Mouse (Mus musculus): ENCODE data around the gene Gsdmc3. TPM values are rescaled to one million over a fixed set of nuclear protein-coding genes. Genes with fewer than 3 reads are reported as not detected.
A peak's percentile ranks its signal among the peaks of the same experiment; 100 is the strongest.
"Not testable (repeated sequence)": the region's sequence is repeated elsewhere in the genome, so short reads cannot be mapped to it uniquely, and the experiment has no call there.

Gene Gsdmc3
- polyA plus RNA-seq (2012; rRNA removed): not detected in 2 replicates

DNA sequence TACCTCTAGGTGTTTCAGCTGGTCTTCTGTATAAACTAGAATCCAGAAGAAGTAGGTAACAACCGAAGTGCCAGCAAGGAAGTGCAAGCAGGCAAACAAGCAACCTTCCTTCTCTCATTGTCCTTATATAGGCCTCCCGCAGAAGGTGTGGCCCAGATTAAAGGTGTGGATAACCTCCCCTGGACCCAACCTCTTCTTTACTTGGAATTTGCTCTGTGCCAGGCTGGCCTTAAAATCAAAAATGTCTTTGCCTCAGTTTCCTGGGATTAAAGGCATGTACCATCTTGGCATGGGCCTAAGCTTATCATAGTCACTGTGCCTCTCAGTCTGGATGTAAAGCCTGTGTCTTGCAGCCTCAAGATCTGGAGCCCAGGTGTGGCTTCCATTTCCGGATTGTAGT lies at the start of gene Gsdmc3:
Gene Gsdmc3 (minus strand): TSS at position 101 of the 400 bp plus-strand sequence.
- WGBS: 91% methylated on average over 1 of the region's 3 CpGs
- not testable (repeated sequence) for H3K4me3 ChIP-seq (replicated peaks; ENCODE audit: insufficient read depth, low read depth, low read length); H3K27me3 ChIP-seq (ENCODE audit: control insufficient read depth, insufficient read depth, low read length); H3K4me1 ChIP-seq (ENCODE audit: control insufficient read depth, insufficient read depth, low read length); DNase-seq; H3K27ac ChIP-seq (ENCODE audit: insufficient read depth, low read length)

DNA sequence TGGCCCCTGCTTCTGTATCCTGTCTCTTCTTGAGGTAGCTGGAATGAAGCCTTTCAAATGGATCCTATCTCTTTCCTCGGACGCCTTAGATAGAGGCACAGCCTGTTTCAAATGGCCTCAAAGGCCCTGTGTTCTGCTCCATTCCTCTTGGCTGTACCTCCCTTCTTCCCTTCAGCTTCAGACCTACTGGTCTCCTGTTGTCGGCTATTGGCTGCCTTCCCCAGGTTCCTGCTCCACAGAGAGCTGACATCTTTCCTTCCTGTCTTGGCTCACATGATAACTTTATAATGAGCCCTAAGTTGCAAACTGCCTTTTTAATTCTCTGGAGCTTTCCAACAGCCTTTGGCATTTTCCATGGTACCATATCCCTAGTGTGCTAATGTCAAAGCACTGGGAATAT lies 47.8 kb upstream of the Gsdmc3 start:
- Histone ChIP-seq H3K27ac (ENCODE audit: insufficient read depth, low read length) (no peak overlapping the region), H3K4me3 (replicated peaks; ENCODE audit: insufficient read depth, low read depth, low read length) (no peak overlapping the region), H3K4me1 (ENCODE audit: control insufficient read depth, insufficient read depth, low read length) (no peaks in the 10 kb centered on the region), H3K27me3 (ENCODE audit: control insufficient read depth, insufficient read depth, low read length) (no peaks in the 10 kb centered on the region)
- DNase-seq: peak; percentile 21 to 51
- no peak for TF ChIP-seq CTCF (IDR thresholded peaks at IDR 0.05; ENCODE audit: borderline replicate concordance, insufficient read depth, low read depth, low read length)
- WGBS: 26% methylated on average over 3 of the region's 3 CpGs

GRCm38 (mm10) chr15:63924484-63924883 lies 46.1 kb upstream of the Gsdmc3 start:
- 71% methylated on average over 1 of the region's 1 CpGs for WGBS
- H3K27ac ChIP-seq (ENCODE audit: insufficient read depth, low read length): no peak overlapping the region
- no peaks in the 10 kb centered on the region for H3K4me1 ChIP-seq (ENCODE audit: control insufficient read depth, insufficient read depth, low read length)
- no peak for TF ChIP-seq POLR2A (IDR thresholded peaks at IDR 0.05; ENCODE audit: borderline replicate concordance, insufficient read depth, low read length)
- H3K4me3 ChIP-seq (replicated peaks; ENCODE audit: insufficient read depth, low read depth, low read length): no peak overlapping the region
- H3K27me3 ChIP-seq (ENCODE audit: control insufficient read depth, insufficient read depth, low read length): no peaks in the 10 kb centered on the region
- no peak for DNase-seq

- not testable (repeated sequence) for H3K27me3 ChIP-seq (ENCODE audit: control insufficient read depth, insufficient read depth, low read length)
- WGBS: 83% methylated on average over 3 of the region's 5 CpGs
Measured at GRCm38 (mm10) chr15:63921618-63922017, 43.3 kb upstream of the Gsdmc3 start.

DNA sequence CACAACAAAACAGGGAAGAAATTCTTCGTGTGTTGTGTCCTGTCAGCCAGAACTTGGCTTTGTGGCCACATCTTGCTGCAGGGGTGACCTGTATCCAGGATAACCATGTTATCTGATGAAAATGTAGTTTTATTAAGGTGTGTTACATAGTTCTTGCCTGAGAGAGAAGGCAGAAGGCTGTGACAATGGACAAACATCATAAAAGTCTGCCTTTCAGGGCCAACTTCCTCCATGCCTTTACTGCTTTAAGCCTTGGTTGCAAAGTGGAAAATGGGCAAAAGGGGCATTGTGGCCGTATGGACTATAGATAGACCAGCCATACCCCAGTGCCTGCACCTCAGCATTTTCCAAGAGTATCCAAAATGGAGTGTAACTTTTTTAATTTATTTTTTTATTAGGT lies 41.4 kb upstream of the Gsdmc3 start:
- not testable (repeated sequence) for H3K27ac ChIP-seq (ENCODE audit: insufficient read depth, low read length); H3K27me3 ChIP-seq (ENCODE audit: control insufficient read depth, insufficient read depth, low read length); DNase-seq; H3K4me3 ChIP-seq (replicated peaks; ENCODE audit: insufficient read depth, low read depth, low read length); H3K4me1 ChIP-seq (ENCODE audit: control insufficient read depth, insufficient read depth, low read length)
- WGBS: 76% methylated on average over 2 of the region's 2 CpGs

More at GRCm38 (mm10) chr15:63921618-63922017, 43.3 kb upstream of the Gsdmc3 start:
- not testable (repeated sequence) for H3K4me1 ChIP-seq (ENCODE audit: control insufficient read depth, insufficient read depth, low read length); H3K27ac ChIP-seq (ENCODE audit: insufficient read depth, low read length); DNase-seq; H3K4me3 ChIP-seq (replicated peaks; ENCODE audit: insufficient read depth, low read depth, low read length)

DNA sequence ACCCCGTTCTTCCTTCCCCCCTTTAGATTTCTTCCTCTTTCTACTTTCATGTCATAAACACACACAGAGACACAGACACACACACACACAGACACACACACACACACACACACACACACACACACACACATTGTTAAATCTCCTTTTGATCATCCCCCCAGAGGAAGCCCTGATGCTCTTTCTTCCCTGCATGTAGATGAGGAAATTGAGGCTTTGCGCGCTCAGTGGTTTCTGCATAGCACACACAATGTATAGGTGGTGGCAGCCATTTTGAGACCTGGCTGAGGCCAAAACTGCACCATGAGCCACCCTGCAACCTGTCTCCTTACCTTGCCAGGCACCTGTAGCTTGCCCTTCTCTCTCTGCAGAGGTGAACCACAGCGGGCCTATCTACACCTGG lies 38.2 kb upstream of the Gsdmc3 start:
- 86% methylated on average over 4 of the region's 4 CpGs for WGBS
- not testable (repeated sequence) for H3K27ac ChIP-seq (ENCODE audit: insufficient read depth, low read length); H3K4me1 ChIP-seq (ENCODE audit: control insufficient read depth, insufficient read depth, low read length); H3K4me3 ChIP-seq (replicated peaks; ENCODE audit: insufficient read depth, low read depth, low read length); DNase-seq; H3K27me3 ChIP-seq (ENCODE audit: control insufficient read depth, insufficient read depth, low read length)

GRCm38 (mm10) chr15:63912197-63912596 lies 33.8 kb upstream of the Gsdmc3 start, which contains the start of gene Gsdmc4:
Gene Gsdmc4 (minus strand): TSS chr15:63912297.
- not testable (repeated sequence) for H3K4me1 ChIP-seq (ENCODE audit: control insufficient read depth, insufficient read depth, low read length); H3K27ac ChIP-seq (ENCODE audit: insufficient read depth, low read length); H3K27me3 ChIP-seq (ENCODE audit: control insufficient read depth, insufficient read depth, low read length); H3K4me3 ChIP-seq (replicated peaks; ENCODE audit: insufficient read depth, low read depth, low read length); DNase-seq
- 96% methylated on average over 2 of the region's 2 CpGs for WGBS

DNA sequence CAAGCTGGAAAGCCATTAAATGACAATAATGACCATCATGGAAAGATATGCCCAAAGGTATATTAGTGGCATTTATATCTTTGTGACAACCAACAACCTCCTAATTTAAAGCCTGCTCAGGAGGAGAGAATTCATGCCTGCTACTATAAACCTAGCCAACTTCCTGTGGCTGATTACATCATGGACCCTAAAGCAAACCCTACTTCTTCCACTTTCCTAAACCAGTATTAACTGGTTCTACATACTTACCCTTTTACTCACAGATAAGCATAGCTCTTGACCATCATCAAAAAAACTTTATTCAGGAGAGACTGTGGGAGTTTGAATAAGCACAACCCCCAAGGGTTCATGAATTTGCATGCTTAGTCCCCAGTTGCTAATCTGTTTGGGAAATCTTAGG lies 31.5 kb upstream of the Gsdmc3 start:
- H3K27ac ChIP-seq (ENCODE audit: insufficient read depth, low read length); H3K27me3 ChIP-seq (ENCODE audit: control insufficient read depth, insufficient read depth, low read length); H3K4me1 ChIP-seq (ENCODE audit: control insufficient read depth, insufficient read depth, low read length); DNase-seq; H3K4me3 ChIP-seq (replicated peaks; ENCODE audit: insufficient read depth, low read depth, low read length): not testable (repeated sequence)

DNA sequence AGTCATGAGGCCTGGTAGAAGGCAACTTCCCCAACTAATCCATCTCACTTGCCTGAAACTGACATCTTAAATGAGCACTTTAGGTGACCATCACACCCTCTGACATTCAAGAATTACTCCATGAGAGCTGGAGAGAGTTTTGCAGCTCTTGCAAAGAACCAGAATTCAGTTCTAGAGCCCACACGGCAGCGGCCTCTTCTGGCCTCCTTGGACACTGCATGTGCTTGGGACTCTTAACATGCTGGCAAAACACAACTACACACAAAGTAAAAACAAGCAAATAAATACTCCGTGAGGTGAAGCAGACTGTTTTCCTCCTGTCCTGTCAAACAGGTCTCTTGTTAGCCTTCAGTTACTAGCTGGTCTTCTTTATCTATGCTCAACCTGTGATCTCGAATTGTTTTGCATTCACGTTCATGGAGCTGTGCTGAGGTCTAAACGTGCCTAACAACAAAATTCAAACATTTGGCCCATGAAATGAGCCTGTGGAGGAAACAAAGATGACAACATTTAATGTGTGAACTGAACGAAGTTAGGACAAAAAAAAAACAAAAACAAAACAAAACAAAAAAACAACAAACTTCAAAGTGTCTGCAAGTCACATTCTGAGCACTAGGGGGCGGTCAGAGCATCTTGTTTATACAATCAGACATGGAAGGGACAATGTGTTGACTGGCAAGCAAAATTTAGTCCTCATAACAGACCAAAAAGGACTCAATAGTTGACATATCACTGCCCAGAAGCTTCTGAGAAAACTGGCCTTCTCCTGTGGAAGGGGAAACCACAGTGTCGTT lies 17.4 kb upstream of the Gsdmc3 start:
- DNase-seq: peak; percentile 12 to 37
- 34% methylated on average over 9 of the region's 9 CpGs for WGBS
- not testable (repeated sequence) for H3K27me3 ChIP-seq (ENCODE audit: control insufficient read depth, insufficient read depth, low read length); H3K4me3 ChIP-seq (replicated peaks; ENCODE audit: insufficient read depth, low read depth, low read length); H3K27ac ChIP-seq (ENCODE audit: insufficient read depth, low read length); H3K4me1 ChIP-seq (ENCODE audit: control insufficient read depth, insufficient read depth, low read length)
- TF ChIP-seq CTCF (IDR thresholded peaks at IDR 0.05; ENCODE audit: borderline replicate concordance, insufficient read depth, low read depth, low read length): peak; percentile 59

DNA sequence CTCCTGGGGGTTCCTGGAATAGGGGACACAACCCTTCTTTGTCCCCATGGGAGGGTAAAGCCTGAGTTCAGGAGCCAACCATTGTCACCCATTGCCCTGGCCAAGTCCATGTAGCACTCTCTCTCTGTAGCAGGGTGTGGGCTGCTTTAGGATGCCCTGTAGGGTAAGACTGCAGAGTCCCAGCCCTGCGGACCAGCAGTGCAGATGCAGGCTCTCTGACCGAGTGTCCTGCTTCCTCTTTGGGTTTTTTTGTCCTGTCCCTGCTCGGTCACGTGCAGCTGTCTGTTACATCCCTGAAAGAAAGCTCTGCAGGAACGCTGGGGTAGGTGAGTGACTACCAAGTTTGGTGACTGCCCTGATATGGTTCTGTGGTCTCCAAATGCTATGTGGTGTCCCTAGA lies 10.1 kb upstream of the Gsdmc3 start:
- not testable (repeated sequence) for DNase-seq; H3K4me3 ChIP-seq (replicated peaks; ENCODE audit: insufficient read depth, low read depth, low read length); H3K27ac ChIP-seq (ENCODE audit: insufficient read depth, low read length); H3K27me3 ChIP-seq (ENCODE audit: control insufficient read depth, insufficient read depth, low read length); H3K4me1 ChIP-seq (ENCODE audit: control insufficient read depth, insufficient read depth, low read length)
- 57% methylated on average over 5 of the region's 5 CpGs for WGBS

DNA sequence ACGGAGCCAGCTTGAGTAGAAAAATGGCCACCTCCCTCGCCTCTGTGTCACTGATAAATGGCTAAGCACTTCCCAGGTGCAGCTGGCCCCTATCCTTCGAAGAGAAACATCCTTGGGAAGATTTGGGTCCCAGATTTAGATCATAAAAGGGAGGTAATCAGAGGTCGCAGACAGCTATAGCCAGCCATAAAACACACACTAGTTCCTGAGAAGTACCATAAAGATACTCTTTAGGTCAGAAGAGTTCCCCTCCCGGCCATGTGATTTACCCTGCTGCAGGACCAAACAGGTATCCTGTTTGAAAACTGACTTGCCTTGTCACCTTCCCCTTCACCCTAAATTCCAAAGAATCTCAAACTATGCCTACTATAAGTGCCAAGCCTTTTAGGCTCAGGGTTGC lies 9.6 kb upstream of the Gsdmc3 start:
- not testable (repeated sequence) for H3K4me1 ChIP-seq (ENCODE audit: control insufficient read depth, insufficient read depth, low read length); H3K27me3 ChIP-seq (ENCODE audit: control insufficient read depth, insufficient read depth, low read length); DNase-seq; H3K4me3 ChIP-seq (replicated peaks; ENCODE audit: insufficient read depth, low read depth, low read length); H3K27ac ChIP-seq (ENCODE audit: insufficient read depth, low read length)
- WGBS: no CpG with 5 or more reads among the region's 5 CpGs

GRCm38 (mm10) chr15:63876160-63876559 lies 2.2 kb downstream of the Gsdmc3 start:
- not testable (repeated sequence) for H3K4me3 ChIP-seq (replicated peaks; ENCODE audit: insufficient read depth, low read depth, low read length); H3K4me1 ChIP-seq (ENCODE audit: control insufficient read depth, insufficient read depth, low read length); H3K27ac ChIP-seq (ENCODE audit: insufficient read depth, low read length); DNase-seq; H3K27me3 ChIP-seq (ENCODE audit: control insufficient read depth, insufficient read depth, low read length)

- not testable (repeated sequence) for H3K27ac ChIP-seq (ENCODE audit: insufficient read depth, low read length)
Measured at GRCm38 (mm10) chr15:63861965-63862364, 16.4 kb downstream of the Gsdmc3 start.

More at GRCm38 (mm10) chr15:63861965-63862364, 16.4 kb downstream of the Gsdmc3 start:
- DNase-seq; H3K4me3 ChIP-seq (replicated peaks; ENCODE audit: insufficient read depth, low read depth, low read length); H3K4me1 ChIP-seq (ENCODE audit: control insufficient read depth, insufficient read depth, low read length); H3K27me3 ChIP-seq (ENCODE audit: control insufficient read depth, insufficient read depth, low read length): not testable (repeated sequence)
- 47% methylated on average over 5 of the region's 5 CpGs for WGBS
